Mouse (Mus musculus) forebrain, postnatal 0 days (tissue): ENCODE measurements around the gene Lmntd1. TPM values are rescaled to one million over a fixed set of nuclear protein-coding genes. Genes with fewer than 3 reads are reported as not detected.

Experiments used
- ATAC-seq: fragments of 200-750 bp; cut with Nextera tagmentation; 2 replicates; pipeline ENCODE4 v1.8.0; 2017; ENCODE audit warnings: mild to moderate bottlenecking, moderate library complexity
- DNase-seq: peaks from one replicate; pipeline ENCODE4 v3.0.0-alpha.2; 2015
- H3K27ac ChIP-seq: fragments of 300-500 bp; sonication (generic); 2 replicates; pipeline ENCODE4 v1.5.1; 2014; ENCODE audit warnings: low read depth, mild to moderate bottlenecking, antibody characterized with exemption, low read length, moderate library complexity, mixed read lengths
- H3K27me3 ChIP-seq: fragments of 300-500 bp; sonication (generic); 2 replicates; pipeline ENCODE4 v1.6.1; 2014; ENCODE audit warnings: mild to moderate bottlenecking, low read length, mixed read lengths; ENCODE audit not compliant: insufficient read depth
- H3K36me3 ChIP-seq: fragments of 300-500 bp; sonication (generic); 2 replicates; pipeline ENCODE4 v1.6.1; 2014; ENCODE audit warnings: mild to moderate bottlenecking, moderate library complexity; ENCODE audit not compliant: insufficient read depth
- H3K4me1 ChIP-seq: fragments of 300-500 bp; sonication (generic); 2 replicates; pipeline ENCODE4 v1.6.1; 2014; ENCODE audit warnings: antibody characterized with exemption; ENCODE audit not compliant: insufficient read depth
- H3K4me2 ChIP-seq: fragments of 300-500 bp; sonication (generic); 2 replicates; pipeline ENCODE4 v1.6.1; 2014; ENCODE audit warnings: low read depth, mild to moderate bottlenecking, moderate library complexity
- H3K4me3 ChIP-seq: fragments of 300-500 bp; sonication (generic); 2 replicates; pipeline ENCODE4 v1.5.1; 2014; ENCODE audit warnings: low read depth, low read length, mixed read lengths
- H3K9ac ChIP-seq: fragments of 300-500 bp; sonication (generic); 2 replicates; pipeline ENCODE4 v1.6.1; 2014; ENCODE audit warnings: mild to moderate bottlenecking
- H3K9me3 ChIP-seq: fragments of 300-500 bp; sonication (generic); 2 replicates; pipeline ENCODE4 v1.6.1; 2016; ENCODE audit warnings: low read length
- CTCF ChIP-seq: sonication (generic); IDR thresholded peaks from 2 replicates; pipeline ENCODE4 v1.5.1; 2016; ENCODE audit warnings: antibody characterized with exemption, control low read depth, low read depth
- WGBS: fragments of 180-500 bp; shearing (Covaris S2); extraction: QIAGEN DNeasy Blood & Tissue Kit; methylation state at CpG from one replicate; pipeline ENCODE4 v1.1.7; 2014; 5-methylcytosine and 5-hydroxymethylcytosine counted together
- polyA plus RNA-seq: library from polyadenylated mRNA; unstranded; fragments of >200 nt; fragmentation: Nextera tagmentation; extraction: Ambion mirVana; gene quantifications from 2 replicates; pipeline ENCODE4 v1.2.1, GENCODE M21; 2015
- total RNA-seq: library from RNA; depleted of rRNA; stranded (reverse); fragments of >200 nt; gene quantifications from 2 replicates; pipeline ENCODE4 v1.2.3, GENCODE M21; 2014

Lmntd1 gene
- total and polyA plus RNA-seq, 2 experiments from 2014 or later: 1.3 to 1.4 TPM

GRCm38 (mm10) chr6:145421666-145422065 is 192.5 kb downstream of the Lmntd1 start:
- H3K9ac ChIP-seq: no peak overlapping the region
- H3K27me3 ChIP-seq: no peaks in the 10 kb centered on the region
- WGBS: 90% methylated on average over 9 of the region's 9 CpGs
- H3K4me3 ChIP-seq: no peak overlapping the region
- no peak for TF ChIP-seq CTCF
- no peak overlapping the region for H3K27ac ChIP-seq
- H3K9me3 ChIP-seq: no peaks in the 10 kb centered on the region
- DNase-seq: no peak
- H3K36me3 ChIP-seq: no peaks in the 10 kb centered on the region
- H3K4me1 ChIP-seq: no peaks in the 10 kb centered on the region
- ATAC-seq: no peak
- no peak overlapping the region for H3K4me2 ChIP-seq

- Histone ChIP-seq H3K9ac (no peak overlapping the region), H3K4me3 (no peak overlapping the region), H3K4me1 (no peaks in the 10 kb centered on the region), H3K36me3 (no peaks in the 10 kb centered on the region), H3K27ac (no peak overlapping the region), H3K27me3 (no peaks in the 10 kb centered on the region), H3K4me2 (no peak overlapping the region), H3K9me3 (no peaks in the 10 kb centered on the region)
- ATAC-seq: no peak
- TF ChIP-seq CTCF: peak; percentile 50
- DNase-seq: no peak
- 71% methylated on average over 4 of the region's 4 CpGs for WGBS
These were observed 193.7 kb downstream of the Lmntd1 start for GRCm38 (mm10) chr6:145420407-145420806.

- Histone ChIP-seq H3K4me1 (no peaks in the 10 kb centered on the region), H3K9ac (no peak overlapping the region), H3K4me2 (no peak overlapping the region), H3K27me3 (no peaks in the 10 kb centered on the region), H3K27ac (no peak overlapping the region), H3K9me3 (no peaks in the 10 kb centered on the region), H3K4me3 (no peak overlapping the region), H3K36me3 (no peaks in the 10 kb centered on the region)
- 93% methylated on average over 5 of the region's 5 CpGs for WGBS
- TF ChIP-seq CTCF: no peak
- ATAC-seq: no peak
- no peak for DNase-seq
These were observed 195.3 kb downstream of the Lmntd1 start for GRCm38 (mm10) chr6:145418856-145419255.

GRCm38 (mm10) chr6:145417720-145418440 is 196.2 kb downstream of the Lmntd1 start:
- no peak for TF ChIP-seq CTCF
- Histone ChIP-seq H3K4me2 (no peak overlapping the region), H3K4me1 (no peaks in the 10 kb centered on the region), H3K27me3 (no peaks in the 10 kb centered on the region), H3K27ac (no peak overlapping the region), H3K36me3 (no peaks in the 10 kb centered on the region), H3K4me3 (no peak overlapping the region), H3K9me3 (no peaks in the 10 kb centered on the region), H3K9ac (no peak overlapping the region)
- no peak for ATAC-seq
- no peak for DNase-seq
- 83% methylated on average over 8 of the region's 8 CpGs for WGBS

- H3K9ac ChIP-seq: no peak overlapping the region
- H3K36me3 ChIP-seq: no peaks in the 10 kb centered on the region
- DNase-seq: peak; percentile 10
- H3K27ac ChIP-seq: no peak overlapping the region
- no peak for ATAC-seq
- H3K4me2 ChIP-seq: no peak overlapping the region
- WGBS: 76% methylated on average over 16 of the region's 16 CpGs
- no peaks in the 10 kb centered on the region for H3K4me1 ChIP-seq
- H3K4me3 ChIP-seq: no peak overlapping the region
- peak; percentile 71 for TF ChIP-seq CTCF
- H3K9me3 ChIP-seq: no peaks in the 10 kb centered on the region
- no peaks in the 10 kb centered on the region for H3K27me3 ChIP-seq
These were observed 197.0 kb downstream of the Lmntd1 start for GRCm38 (mm10) chr6:145417014-145417719.

- Histone ChIP-seq H3K27me3 (no peaks in the 10 kb centered on the region), H3K4me1 (no peaks in the 10 kb centered on the region), H3K27ac (no peak overlapping the region), H3K4me3 (no peak overlapping the region), H3K9ac (no peak overlapping the region), H3K9me3 (no peaks in the 10 kb centered on the region), H3K36me3 (no peaks in the 10 kb centered on the region), H3K4me2 (no peak overlapping the region)
- no peak for DNase-seq
- no peak for ATAC-seq
- no peak for TF ChIP-seq CTCF
- 88% methylated on average over 10 of the region's 10 CpGs for WGBS
These were observed 209.6 kb downstream of the Lmntd1 start for GRCm38 (mm10) chr6:145404369-145405051.

- H3K27me3 ChIP-seq: no peaks in the 10 kb centered on the region
- 38% methylated on average over 4 of the region's 4 CpGs for WGBS
- no peaks in the 10 kb centered on the region for H3K9me3 ChIP-seq
- no peak for ATAC-seq
- H3K4me3 ChIP-seq: no peak overlapping the region
- H3K27ac ChIP-seq: no peak overlapping the region
- no peaks in the 10 kb centered on the region for H3K36me3 ChIP-seq
- DNase-seq: no peak
- H3K4me2 ChIP-seq: no peak overlapping the region
- H3K4me1 ChIP-seq: no peaks in the 10 kb centered on the region
- no peak for TF ChIP-seq CTCF
- no peak overlapping the region for H3K9ac ChIP-seq
These were observed 213.0 kb downstream of the Lmntd1 start for GRCm38 (mm10) chr6:145401140-145401539.
